Mouse (Mus musculus) cerebellum, postnatal 25 days (tissue): ENCODE data around the gene Pycard.
"Not testable (repeated sequence)": the region's sequence is repeated elsewhere in the genome, so short reads cannot be mapped to it uniquely, and the experiment has no call there.

Experiments used
- DNase-seq, 2 experiments: peaks; one replicate each; pipeline ENCODE4 v3.0.0; 2021; ENCODE audit warnings: mixed read lengths in 2 of 2

The Pycard gene

DNA sequence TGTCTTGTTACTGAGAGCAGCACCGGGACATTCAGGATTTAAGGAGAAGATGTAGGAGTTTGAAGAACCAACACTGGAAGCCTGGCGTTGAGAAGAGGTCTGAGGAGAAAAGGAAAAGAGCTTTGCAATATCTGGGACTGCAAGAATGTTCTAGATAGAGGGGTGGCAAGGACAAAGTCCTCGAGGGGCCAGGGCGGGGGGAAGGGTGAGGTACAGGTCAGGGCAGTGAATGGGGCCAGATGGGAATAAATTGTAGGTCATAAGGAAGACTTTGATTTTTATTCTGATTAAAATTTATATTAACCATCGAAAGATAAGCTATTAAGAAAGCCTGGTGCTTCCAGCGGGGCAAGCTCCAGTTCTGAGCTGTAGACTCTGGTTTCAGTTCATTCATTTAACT, 9.4 kb upstream of the Pycard start:
- no peak for DNase-seq

DNA sequence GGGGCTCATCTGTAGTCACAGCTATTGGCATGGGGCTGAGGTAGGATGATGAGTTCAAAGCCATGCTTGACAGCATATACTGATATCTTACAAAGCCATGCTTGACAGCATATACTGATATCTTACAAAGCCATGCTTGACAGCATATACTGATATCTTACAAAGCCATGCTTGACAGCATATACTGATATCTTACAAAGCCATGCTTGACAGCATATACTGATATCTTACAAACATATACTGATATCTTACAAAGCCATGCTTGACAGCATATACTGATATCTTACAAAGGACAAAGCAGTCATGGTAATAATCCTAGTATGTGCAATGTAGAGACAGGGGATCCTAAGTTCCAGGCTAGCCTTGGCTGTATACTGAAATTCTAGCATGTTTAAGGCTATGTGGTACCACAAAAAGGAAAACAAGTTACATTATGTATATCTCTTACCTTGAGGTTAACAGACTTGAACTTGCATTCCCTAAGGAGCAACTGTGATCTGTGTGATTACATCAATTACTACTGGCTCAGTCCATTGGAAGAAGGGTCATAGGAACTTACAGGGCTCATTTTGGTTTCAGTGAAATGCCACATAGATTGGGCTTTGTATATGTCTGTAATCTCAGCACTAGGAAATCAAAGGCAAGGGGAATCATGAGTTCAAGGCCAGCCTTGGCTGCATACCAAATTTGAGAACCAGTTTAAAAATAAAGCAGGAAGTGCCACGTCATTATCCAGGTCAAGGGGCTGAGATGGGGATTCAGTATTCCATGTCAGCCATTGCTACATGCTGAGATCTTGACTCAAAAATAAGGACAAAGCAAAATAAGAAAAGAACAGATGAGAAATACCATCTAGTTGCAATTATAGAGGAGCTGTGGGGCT, 6.6 kb upstream of the Pycard start:
- no peak for DNase-seq

DNA sequence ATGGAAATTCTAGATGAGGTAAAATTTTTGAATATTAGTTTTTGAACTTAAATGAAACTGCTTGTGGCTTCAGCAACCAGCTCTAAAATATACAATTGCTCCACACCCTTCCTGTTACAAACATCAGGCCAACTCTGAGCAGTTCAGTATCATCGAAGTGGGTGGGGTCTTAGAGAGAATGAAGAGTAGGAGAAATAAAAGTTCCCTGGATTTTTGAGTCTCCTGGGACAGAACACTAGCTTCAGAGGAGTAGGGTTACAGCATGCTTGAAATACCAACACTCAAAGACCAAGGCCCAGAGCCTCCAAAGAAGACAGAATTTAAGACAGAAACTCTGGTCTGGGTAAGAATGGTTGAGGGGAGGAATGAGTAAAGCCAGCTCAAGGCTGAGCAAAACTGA, 5.8 kb upstream of the Pycard start:
- no peak for DNase-seq

DNA sequence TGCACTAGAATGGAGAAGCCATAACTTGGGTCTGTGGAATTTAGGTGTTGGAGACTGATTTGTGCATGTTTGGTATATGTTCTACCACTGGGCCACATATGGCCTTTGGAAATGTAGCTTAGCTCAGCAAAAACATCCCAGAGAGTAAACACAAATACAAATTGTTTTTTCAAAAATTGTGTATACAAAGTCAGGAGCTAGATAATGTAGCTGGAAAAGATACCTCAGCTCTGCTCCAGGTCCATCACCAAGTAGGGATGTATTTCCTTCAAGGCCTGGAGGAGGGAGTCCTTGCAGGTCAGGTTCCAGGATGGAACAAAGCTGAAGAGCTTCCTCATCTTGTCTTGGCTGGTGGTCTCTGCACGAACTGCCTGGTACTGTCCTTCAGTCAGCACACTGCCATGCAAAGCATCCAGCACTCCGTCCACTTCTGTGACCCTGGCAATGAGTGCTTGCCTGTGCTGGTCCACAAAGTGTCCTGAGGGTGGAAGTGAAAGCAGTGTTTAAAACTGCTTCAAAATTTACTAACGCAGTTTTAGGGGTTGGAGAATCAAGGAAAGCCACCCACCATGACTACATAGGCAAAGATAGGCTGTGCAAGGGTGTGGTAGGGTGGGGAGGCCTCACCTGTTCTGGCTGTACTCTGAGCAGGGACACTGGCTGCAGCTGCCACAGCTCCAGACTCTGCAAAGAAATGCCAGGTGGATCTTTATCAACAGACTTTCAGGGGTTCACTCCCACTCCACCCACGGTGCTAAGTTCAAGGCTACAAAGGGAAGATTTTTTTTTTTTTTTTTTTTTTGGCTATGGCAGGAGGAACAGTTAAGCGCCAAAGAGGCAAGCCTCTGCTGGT, 953 bp downstream of the Pycard start:
- no peak for DNase-seq

DNA sequence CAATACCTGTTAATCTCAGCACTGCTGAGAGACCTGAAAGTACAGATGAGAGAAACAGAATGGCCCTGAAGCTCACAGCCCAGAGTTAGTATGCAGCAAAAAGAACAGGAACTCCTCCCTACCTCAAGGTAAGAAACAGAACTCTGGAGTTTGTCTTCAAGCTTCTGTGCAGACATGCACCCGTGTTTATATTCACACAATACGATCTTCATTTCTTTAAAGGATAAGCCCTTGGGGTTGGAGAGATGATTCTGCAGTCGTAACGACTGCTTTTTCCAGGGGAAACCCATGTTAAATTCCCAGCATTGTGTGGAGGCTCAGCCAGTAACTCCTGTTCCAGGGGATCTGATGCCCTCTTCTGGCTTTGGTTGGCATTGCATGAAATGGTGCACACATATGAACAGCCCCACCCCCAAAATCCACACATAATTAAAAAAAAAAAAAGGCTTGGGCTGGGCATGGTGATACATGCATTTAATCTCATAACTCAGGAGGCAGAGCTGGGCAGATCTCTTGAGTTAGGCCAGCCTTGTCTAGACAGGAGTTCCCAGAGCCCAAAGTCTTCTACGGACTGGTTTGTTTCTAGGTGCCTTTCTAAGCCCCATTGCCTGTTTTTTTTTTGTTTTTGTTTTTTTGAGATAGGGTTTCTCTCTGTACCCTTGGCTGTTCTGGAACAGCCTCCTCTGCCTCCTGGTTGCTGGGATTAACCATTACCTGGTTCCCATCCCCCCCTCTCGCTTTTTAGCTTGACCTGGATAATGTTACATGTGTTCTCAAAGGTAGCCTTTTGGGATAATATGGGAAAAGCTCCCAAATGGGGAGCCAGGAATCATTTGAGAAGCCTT, 1.8 kb downstream of the Pycard start:
- peak; percentile 74 to 86 for DNase-seq

DNA sequence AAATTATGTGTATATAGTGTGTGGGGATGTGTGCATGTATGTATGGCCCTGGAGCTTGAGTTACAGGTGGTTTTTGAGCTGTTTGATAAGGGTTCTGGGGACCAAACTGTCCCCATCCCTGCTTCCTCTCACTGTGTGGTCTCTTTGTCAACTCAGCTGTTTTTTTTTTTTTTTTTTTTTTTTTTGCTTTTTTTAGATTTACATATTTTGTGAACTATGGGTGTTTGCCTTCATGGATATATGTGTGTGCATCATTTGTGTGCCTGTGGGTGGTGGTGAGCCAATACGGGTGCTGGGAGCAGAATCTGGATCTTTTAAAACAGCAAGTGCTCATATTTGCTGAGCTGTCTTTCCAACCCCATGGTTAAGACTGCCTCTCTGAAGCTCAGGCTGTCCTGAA, 4.8 kb downstream of the Pycard start:
- no peak for DNase-seq

DNA sequence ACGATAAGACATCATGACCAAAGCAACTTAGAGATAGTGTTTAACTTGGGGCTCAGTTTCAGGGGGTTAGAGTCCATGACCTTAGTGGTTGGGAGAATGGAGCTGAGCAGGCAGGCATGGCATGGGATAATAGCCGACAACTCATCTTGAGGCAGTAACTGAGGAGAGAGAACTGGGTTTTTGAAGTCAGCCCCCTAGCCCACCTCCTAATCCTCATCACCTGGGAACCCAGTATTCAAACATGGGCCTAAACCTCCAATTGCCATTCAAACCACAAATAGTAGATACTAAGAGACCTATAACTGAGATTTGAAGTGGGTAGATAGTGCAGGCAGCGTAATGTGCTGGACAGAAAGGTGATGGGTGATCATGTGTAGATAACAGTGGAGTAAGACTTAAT, 13.1 kb downstream of the Pycard start:
- DNase-seq = no peak

DNA sequence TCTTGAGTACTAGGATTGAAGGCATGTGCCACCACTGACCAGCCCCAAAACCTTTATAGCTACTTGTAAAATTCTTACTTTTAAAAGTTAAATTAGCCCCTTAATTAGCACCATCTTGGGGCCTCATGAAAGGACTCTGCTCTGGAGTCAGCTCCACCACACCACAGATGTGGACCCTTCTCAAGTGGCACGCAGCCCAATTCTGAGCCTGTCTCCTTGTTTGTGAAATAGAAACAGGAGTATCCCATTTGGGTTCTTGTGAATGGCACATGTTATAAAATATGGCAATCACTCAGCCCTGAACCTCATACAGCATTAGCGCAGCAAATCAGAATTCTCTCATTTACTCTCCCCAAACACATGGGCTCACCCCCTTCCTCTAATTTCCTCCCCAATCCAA, 14.8 kb downstream of the Pycard start:
- no peak for DNase-seq

DNA sequence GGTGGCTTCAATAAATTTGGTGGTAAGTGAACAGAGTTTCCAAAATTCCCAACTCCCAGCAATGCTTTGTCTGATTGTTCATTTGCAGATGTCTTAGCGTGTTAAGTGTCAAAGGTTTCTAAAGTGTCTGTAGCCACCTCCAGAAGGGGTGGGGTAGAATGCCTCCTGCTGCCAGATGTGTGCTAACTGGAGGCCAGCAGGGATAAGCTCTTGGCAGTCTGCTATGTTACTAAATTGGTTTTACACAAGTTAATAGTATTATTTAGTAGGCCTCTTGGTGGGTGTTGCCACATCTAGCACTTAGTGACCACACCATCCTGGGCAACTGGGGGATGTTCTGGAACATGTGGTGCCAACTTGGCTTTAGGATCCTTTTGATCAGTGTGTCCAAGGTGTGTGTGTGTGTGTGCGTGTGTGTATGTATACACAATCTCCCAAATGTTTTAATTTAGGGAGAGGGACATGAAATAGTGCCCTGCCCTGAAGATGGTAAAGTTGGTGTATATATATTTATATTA, 19.2 kb downstream of the Pycard start:
- no peak for DNase-seq

DNA sequence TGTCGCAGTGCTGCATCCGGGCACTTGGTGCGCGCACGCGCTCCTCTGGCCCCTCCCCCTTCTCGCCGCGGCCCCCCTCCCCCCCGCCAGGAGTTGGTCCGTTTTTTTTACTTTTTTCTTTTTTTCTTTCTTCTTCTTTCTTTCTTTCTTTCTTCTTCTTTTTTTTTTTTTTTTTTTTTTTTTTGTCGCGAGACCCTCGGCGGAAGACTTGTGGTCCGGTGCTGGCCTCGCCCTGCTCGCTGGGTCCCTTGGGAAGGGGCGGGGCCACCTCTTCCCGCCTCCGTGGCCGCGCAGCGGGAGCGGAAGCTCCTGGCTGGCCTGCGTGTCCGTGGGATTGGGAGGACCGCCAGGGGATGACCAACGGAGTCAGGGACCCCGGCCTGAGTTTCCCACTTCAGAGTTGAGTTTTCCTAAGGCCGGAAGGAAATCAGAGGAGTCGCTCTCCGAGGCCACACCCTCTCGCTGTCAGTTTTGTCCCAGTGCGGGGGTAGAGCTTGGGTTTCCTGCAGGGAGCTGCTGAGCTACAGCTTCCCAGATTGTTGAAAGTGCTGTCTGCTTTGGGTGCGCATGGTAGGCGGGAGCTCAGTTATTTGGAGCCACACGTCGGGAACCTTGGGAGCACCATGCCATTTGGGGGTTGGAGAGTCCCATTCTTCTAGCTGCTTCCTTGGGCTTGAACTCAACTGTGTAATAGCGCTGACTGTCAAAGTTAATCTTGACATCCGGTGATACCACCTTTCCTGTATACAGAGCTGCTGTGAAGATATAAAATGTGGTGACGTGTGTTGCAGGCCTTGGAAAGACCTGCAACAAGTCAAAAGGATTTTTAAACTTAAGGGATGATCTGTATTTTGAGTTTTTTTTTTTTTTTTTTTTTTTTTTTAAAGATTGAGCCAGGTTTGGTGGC, 25.5 kb downstream of the Pycard start:
- peak; percentile 73 to 81 for DNase-seq

DNA sequence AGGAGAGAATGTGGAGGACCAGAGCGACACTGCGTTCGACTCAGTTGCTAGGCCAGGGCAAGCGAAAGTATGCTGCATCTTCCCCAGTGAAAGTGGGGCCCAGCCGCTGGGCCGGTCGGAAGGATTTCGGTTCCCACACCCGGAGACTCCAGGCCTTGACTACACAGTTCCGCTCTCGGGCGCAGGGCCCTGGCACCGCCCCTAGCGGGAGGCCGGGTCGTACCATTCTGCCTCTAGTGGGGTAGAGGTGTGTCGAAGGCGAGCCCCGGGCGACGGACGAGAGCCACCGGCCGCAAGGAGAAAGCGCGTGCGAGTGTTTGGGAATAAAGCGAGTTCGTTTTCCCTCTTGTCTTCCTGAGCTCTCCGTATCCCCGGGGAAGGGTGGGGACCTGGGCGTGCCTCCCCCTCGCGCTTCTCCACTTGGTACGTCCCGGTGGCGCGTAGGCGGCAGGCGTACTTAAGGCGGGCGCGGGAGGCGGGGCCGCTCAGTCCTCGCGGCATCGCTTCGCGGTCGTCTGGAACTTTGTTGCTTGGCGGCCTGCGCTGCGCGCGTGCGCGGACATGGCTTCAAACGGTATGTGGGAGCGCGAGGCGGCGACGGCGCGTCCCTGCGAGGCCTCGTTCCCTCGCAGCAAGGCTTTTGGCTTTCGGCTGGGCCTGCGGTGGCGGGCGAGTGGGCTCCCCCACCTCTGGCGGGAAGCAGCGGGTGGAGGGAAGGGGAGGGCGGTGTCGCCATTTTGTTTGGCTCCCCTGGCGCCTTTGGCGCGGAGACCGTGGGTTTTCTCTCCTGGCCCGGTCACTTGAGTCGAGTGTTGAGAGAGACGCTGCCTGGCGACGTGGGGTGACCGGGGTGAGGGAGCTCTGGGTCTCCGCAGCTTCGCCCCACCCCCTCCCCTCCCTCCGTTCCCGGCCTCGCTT, 26.4 kb downstream of the Pycard start, which contains the start of gene Fus:
Gene Fus (plus strand): TSS at position 454 of the 918 bp plus-strand sequence.
- DNase-seq = peak; percentile 98 to 99

DNA sequence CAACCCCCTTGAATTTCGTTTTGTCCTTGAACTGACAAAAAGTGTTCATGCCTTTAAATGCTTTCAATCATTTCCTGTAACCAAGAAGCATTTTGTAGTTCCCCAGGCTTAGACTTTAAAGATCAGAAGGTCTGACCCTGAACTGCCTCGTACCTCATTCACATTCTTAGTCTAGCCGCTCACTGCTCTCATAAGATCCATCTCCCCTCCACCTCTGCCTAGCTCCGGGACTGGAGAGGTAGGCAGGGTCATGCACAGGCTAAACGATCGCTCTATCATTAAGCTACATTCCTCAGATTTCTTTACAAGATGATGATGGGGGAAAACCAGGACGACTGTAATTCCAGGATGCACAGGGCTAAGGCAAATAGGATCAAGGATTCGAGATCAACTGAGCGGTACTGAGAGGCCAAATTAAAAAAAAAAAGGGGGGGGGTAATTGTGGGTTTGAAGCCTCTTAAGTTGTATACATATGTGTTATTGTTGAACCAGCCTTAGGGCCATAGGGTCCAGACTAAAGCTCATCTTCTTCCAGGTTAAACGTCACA, 27.2 kb downstream of the Pycard start:
- peak; percentile 20 to 23 for DNase-seq

DNA sequence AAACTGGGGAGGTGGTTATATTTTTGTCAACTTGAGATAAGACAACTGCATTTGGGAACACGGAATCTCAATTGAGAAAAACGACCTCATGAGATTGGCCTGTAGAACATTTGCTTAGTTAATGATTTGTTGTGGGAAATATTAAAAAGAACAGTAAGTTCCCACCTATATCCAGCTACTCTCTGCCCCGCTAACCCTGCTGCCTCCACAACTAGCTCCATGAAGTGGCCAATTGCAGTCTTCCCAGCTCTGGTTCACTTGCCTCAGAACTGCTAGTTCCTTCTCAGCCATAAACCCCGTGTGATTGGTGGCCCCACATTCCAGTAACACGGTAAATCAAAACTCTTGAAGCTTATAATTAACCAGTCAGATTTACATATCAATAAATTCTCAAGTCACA, 34.3 kb downstream of the Pycard start:
- DNase-seq = no peak

DNA sequence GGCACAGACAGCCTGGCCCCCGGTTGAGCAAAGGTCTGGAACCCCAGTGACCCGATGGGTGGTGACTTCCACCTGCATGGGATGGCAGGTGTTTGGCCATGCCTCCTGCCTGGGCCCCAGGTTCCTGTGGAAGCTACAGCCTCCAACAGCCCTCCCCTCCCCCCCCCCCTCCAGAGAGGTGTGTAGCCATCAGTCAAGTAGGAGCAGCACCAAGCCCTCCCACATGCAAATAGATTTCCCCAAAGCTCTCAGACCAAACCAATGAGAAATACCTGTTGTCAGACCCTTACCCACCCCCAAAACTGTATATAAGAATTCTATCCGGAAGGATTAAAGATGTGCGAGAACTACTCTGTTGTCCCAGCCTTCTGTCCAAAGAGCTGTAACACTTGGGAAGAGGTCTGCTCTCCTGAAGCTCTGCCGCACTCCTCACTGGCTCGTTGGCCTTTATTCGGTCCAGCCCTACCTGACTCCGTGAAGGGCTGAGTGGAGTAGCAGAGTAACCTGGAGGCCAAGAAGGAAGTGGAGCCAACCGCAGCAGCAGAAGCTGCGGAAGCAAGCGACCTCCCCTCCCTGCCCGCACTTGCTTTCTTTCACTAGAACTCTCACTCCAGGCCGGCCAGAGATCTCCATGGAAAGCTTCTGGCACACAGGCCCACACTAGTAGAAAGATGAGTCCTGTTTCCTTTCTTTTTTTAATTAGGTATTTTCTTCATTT, 40.6 kb downstream of the Pycard start:
- no peak for DNase-seq

DNA sequence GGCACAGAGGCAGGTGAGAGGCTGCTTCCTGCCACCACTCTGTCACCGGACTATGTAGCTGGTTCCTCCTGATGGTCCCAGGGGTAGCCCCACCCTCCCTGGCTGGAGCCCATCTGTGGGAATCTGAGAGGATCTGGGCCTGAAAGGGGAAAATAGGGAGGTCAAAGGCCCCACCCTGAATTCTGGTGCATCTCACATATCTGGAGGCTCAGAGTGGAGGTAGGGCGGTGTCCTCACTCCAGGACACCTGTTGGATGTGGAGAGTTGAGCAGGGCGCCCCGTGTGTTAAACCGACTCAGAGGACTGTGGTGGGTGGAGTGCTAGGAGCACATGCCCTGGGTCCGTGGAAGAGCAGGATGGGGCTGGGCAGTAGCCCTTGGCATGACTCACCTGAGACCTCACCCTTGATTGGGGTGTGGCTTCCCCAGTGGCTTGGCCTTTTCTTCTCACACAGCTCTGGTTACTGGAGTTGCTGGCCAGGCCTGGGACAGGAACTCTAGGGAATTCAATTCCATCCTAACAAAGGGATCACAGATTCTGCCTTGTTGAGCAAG, 47.1 kb downstream of the Pycard start, which contains the start of gene Prss36:
Gene Prss36 (minus strand): TSS at position 256 of the 554 bp plus-strand sequence.
- no peak for DNase-seq

DNA sequence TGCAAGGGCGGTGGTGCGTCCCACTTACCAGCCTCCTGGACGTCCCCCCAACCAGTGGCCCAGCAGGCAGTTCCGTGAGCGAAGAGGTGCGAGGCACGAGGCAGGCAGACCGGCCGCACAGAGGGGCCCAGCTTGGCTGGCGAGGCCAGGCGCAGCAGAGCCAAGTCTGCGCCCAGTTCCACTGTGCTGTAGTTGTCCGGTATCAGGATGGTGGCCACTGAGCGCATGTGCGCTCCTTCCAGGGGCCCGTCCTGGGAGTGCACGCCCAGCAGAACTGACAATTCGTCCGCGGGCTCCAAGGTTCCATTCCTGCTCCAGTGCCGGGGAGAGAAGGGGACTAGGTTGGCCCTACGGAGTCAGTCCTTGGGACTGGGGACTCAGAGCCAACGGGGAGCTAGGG, 49.1 kb downstream of the Pycard start:
- DNase-seq = no peak

DNA sequence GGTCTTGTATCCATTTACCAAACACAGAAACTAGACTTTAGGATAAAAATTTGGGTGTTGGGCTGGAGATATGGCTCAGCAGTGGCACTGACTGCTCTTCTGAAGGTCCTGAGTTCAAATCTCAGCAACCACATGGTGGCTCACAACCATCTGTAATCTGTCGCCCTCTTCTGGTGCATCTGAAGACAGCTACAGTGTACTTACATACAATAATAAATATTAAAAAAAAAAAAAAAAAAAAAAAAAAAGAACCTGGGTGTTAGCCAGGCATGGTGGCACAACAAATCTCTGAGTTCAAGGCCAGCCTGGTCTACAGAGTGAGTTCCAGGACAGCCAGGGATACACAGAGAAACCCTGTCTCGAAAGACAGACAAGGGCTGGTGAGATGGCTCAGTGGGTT, 51.6 kb downstream of the Pycard start:
- not testable (repeated sequence) for DNase-seq
